Mouse (Mus musculus) adrenal gland, adult 18-20 months (tissue): ENCODE results near the gene Cemip. TPM values are rescaled to one million over a fixed set of nuclear protein-coding genes. Genes with fewer than 3 reads are reported as not detected.

Experiments used
- DNase-seq, 2 experiments: peaks; one replicate each; pipeline ENCODE4 v3.0.0; 2021 to 2022; ENCODE audit warnings: low spot score in 2 of 2
- total RNA-seq, 2 experiments: library from RNA; stranded (reverse); gene quantifications; 1 replicate in 1 of 2; 2 replicates in 1 of 2; pipeline ENCODE4 v1.2.3; 2021

Cemip gene
- total RNA-seq, 2 experiments from 2014 or later, result 0.93 to 1.2 TPM

GRCm38 (mm10) chr7:84098098-84098497 is 11.8 kb upstream of the Cemip start:
- no peak for DNase-seq

DNA sequence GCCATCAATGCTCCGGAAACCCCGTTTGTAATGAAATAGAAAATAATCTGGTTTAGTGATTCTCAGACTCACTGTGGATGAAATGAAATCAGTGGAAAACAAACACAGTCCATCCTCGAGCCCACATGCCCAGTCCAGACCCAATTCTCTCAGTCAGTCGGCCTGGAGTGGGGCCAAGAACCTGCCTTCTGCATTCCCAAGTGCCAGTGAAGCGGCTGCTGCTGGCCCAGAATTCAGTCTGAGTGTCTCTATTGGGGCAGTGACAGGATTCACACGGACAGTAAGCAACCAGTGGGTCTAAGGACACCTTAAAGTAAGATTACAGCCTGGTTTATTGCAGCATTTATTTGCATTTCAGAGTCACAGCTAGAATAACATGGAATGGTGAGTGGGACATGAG is 10.2 kb upstream of the Cemip start:
- DNase-seq, result no peak

DNA sequence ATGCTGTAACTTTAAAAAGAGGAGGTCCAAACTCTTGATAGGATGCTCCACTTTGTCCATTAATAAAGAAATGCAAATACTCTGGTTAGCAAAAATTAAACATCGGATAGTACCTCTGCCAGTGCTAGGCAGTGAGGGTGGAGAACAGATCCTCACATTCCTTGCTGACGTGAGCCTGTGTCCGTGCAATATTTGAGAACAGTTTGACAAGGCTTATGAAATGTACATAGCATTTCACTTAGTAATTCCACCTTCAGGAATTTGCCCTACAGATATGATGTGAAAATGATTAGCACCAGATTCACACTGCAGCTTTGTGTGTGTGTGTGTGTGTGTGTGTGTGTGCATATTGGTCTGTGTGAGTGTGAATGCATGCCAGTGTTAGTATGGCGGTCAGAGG is 4.5 kb upstream of the Cemip start:
- no peak for DNase-seq

GRCm38 (mm10) chr7:84089777-84090176 is 3.5 kb upstream of the Cemip start:
- no peak for DNase-seq

DNA sequence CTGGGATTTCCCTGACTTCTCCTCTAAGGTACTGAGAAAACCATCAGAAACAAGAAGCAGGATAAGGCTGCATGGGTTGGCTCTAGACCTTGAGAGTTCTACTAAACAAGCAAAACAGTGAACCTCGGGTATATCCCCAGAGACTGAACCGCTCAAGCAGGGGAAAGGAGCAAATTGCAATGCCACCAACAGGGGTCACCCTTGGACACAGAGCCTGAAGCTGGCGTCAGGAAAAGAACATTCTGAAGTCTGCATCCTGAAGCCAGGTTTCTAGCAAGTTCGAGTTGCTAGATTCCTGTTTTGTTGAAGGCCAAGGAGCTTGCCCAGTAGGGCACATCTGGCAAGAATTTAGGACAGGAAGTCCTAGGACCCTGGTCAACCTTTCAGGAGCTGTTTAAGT is 2.7 kb upstream of the Cemip start:
- peak; percentile 67 to 75 for DNase-seq

DNA sequence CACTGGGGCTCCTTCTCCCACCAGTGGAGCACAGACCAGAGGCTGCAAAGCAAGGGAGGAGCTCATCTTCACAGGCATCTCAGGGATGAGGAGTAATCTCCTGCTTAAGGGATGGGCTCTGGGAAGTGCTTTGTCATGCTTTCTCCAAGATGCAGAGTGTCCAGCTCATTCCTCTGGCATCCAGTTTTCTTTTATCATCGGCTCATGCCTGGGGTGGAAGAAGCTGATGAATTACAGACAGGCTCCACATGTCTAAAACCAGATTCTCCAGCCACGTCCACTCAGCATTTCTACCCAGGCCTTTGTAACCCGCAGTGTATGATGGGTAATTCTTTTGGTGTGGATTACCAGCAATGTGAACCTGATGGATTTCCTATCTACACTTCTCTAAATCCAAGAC is 1.9 kb upstream of the Cemip start:
- DNase-seq, result no peak

DNA sequence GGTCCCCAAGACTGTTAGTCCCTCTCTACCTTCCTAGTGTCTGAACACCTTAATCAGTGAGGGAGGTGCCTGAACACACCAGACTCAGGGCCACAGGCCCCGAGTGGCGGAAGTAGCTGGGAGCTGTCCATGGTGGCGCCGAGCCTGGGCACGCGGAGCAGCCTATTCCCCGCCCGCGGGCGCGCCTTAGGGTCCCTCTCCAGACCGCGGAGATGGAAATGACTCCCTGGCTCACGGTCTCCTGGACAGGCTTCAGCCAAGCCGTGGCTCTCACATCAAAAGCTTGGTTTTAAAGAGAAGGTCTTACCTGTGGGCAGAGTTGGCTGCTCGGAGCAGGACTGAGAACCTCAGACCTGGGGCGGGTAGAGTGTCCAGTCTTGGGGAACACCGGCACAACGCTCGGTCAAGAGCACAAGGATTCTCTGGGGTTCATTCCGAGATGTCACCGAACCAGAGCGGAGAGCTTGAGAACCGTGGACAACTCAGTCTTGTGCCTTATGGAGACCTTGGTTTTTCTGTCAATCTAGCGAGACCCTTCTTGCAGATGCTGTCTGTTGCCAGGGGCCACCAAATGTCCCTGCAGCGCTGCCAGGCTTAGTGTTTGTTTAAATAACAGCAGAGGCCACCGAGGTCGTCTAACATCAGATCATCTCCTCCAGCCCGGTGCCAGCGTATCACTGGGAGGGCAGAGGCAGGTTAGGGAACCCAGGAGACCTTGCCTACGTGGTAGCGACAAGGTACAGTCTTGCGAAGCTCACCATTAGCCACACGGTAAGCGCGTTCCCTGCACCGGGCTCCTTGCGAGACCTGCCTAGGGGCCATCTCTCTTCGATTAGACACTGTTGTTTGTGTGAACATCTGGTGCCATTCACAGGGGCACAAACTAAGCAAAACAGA is 1.0 kb downstream of the Cemip start:
- peak; percentile 59 to 62 for DNase-seq

DNA sequence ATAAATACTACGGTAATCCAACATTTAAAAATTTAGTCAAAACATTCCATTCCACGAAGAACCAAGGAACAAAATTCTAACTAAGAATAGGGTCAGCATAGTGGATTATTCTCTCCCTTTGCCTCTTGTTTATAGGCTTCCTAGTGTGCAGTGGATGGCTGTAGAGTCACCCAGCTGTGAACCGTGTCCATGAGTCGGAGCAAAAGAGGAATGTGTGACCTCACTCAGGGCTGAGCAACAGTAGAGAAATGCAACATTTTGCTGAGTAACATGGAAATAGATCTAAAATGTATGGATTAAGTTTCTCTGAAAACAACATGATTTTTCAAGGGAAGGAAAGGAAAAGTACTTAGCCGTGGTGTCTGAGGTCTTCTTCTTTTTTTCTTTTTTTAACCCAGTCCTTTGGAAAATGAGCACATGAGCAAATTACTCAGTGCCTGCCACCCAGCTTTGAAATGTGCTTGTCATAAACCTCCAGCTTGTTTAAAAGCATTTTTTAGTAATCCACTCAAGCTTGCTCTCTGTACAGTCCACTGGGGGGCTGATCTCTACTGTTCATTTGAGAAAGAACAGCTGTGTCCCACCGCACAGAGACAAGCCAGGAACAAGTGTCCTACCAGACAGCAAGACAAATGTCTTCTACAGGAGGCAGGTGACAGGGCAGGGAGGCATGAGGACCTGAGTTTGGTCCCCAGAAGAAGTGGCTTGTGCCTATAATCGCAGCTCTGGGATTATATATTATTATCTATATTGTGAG is 8.9 kb downstream of the Cemip start:
- DNase-seq, result no peak

DNA sequence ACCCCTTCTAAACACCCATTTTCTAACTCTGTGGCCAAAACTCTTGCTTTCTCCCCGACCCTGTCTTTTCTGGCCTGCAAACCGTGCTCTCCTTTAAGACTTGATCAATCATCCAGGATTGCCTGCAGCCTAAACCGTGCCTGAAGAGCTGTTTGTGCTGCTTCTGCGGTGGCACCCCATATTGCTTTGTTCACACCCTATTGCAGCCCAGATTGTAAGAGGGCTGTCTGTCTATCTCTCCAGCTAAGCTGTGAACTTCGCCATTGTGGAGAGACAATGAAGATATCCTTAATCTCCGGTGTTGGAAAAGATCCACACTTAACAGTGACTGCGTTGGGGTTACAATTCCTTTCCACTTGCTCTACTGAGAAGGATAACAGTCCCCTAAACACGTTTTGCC is 12.0 kb downstream of the Cemip start:
- no peak for DNase-seq

DNA sequence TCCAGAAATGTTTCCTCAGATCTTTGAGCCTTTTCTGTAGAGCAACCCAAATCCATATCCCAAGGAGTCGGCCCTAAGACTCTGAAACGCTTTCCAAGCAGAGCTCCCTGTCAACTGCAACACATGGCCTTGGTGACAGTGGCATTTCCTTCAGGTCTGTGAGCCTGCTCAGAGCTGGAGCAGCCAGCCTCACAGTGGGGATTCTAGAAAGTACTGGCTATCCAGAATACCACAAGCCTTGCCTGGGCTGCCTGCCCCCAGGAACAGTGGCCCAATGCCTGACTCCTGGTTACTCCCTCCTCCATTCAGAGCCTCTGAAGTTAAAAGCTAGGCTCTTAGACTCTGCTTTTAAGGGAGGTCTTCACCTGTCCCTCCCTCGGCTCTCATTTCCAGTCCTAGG is 12.4 kb downstream of the Cemip start:
- no peak for DNase-seq

GRCm38 (mm10) chr7:84068931-84069330 is 17.4 kb downstream of the Cemip start:
- no peak for DNase-seq

DNA sequence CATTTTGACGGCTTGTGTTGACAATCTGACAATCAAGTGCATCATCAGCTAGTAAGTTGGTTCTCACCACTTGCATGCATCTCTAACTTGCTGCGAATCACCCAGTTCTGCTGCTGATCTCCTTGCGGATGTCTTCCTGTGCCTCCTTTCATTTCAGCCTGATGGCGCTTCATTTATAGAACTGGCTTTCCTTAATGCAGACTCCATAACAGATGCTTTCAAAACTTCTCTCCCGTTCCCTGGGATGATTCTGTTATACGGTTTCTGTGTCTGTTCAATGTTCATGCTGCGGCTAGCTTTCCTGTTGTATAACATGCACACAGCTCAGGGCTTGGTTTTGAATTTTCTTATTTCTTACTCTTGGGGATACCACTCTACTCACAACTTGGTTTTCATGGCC is 26.5 kb downstream of the Cemip start:
- no peak for DNase-seq

GRCm38 (mm10) chr7:84055961-84056629 is 30.2 kb downstream of the Cemip start:
- DNase-seq, result no peak

- DNase-seq, result no peak
Measured at GRCm38 (mm10) chr7:84053856-84054255, 32.4 kb downstream of the Cemip start.

GRCm38 (mm10) chr7:84051423-84051822 is 34.9 kb downstream of the Cemip start:
- DNase-seq, result no peak

DNA sequence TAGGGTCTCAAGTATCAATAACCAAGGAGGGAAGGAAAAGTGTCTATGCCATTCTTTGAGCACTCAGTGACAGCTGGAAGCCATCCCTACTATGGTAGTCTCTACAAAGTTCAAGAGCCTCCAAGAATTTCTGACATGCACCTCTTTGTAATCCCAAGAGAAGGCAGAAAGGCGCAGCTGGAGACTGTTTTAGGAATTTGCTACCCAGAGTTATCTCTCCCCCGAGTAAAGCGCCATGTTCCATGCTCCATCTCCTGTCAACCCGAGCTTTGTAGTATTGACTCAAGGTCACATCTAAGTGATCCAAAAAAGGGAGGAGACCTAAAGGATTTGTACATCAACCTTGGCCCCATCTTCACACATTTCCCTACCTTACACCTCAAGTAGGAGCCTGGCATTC is 40.8 kb downstream of the Cemip start:
- no peak for DNase-seq

GRCm38 (mm10) chr7:84044581-84045290 is 41.6 kb downstream of the Cemip start:
- DNase-seq, result no peak

DNA sequence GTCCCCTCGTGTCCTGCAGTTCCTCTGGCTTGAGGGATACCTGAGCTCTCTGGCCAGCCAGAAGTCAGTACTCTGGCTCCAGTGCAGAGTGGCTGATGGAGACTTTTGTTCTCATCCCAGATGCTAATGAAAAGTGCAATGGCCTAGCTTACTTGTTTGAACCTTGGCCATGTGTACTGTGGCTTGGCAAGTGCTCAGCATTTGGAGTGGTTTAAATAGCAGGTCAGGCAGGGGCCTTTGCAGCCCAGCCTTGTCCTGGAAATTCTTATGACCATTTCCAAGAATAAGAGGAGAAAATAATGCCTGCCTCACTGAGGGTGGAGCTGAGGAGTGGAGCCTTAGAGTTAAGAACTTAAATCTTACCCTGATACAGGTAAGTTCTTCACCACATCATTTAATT is 43.6 kb downstream of the Cemip start:
- DNase-seq, result no peak

DNA sequence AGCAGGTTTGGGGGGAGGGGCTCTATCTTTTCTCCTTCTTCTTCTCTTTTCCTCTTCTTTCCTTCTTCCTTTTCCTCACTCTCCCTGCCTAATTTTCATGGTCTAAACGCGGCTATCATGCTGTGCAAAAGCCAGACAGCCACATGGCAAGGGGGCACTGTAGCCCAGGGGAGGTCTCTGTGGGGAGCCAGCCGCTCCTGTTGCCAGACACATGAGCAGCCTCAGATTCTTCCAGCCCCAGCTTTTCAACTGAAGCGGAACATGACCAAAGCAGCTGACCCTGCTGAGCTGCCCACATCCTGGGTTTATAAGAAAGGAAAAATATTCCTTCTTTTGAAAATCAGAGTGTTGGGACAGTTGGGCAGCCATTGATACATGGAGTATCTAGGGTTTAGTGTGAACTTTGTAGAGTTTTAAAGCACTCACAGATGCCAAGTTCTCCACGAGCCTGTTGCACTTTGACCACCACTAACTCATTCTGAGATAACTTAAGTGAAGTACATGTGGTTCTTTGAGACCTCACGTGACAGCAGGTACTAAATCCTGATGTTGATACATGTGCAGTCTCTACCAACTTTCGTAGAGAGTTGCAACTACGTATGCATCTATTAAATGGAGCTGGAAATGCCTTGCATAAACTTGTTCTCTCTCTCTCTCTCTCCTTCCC is 46.3 kb downstream of the Cemip start:
- DNase-seq, result no peak

DNA sequence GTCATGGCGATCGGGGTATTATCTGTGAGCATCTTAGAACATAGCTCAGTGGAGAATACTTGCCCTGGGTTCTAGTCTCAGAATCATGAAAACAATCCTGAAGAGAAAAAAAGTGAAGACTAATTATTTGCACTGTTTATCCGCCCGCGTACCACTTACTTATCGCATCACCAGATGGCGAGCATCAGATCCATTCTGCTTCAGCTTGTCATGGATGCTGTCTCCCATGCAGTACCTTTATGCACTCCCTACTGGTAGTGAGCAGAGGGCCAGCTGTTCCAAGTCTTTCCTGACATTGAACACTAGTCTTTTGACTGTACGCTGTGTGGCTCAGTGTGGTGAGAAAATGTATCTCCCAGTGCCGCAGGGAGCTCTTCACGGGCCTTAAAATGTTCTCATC is 47.7 kb downstream of the Cemip start:
- DNase-seq, result no peak

DNA sequence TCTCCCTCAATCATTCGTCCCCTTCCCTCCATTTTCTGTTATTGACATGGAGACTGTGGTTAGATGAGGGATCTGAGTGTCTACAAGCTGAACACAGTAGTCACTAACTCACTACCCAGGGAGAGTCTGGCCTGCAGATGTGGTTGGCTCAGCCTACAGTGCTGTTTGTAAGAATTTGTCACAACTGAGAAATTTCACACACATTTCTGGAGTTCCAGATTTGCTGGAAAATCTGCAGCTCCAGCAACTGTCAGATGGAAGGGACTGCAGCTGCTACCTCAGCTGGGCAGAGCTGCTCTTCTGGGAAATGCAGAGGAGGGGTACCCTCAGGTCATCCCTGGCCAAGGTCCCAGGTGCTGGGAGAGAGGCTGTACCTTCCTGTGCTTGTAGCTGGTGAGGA is 53.5 kb downstream of the Cemip start:
- no peak for DNase-seq
